Comparison of ENCODE assay signal across 27 mouse cellular contexts in the genomic region with DNA sequence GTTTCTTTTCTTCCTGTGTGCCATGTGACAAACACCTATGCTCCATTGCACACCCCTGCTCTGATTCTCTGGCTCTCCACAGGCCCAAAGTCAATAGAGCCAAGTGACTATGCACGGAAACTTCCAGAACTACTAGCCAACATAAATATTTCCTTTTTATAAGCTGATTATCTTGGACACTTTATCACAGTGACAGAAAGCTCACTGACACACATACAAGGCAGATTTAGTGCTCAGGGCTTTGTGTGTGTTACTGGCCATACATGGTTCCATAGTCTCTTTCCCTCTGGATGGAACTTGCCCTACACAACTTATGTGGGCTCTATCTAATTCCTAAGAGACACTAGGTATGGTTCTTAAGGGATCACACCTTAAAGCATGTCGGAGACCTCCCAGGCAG.
DNase-seq lines count a peak whose midpoint lies in the region; ATAC-seq and TF ChIP-seq lines count a peak whose summit lies in the region.
"Had no signal": no experiment of that assay in that cellular context is flagged by ENCODE, and none has a peak within 500 bp of the region (broad histone marks: within the 10 kb centered on the region; RNA-seq: fewer than 3 reads in every experiment).

No protein-coding gene starts in this region.

- H3K4me3 ChIP-seq in heart, embryonic 12.5 days, result no peak overlapping the region
- no peak overlapping the region for H3K4me3 ChIP-seq in kidney, postnatal 0 days (replicated peaks; ENCODE audit: low read depth, low read length)
- no peak overlapping the region for H3K4me3 ChIP-seq in kidney, embryonic 16.5 days (ENCODE audit: low read length)
- no peak overlapping the region for H3K4me3 ChIP-seq in stomach, postnatal 0 days (ENCODE audit: low read depth, low read length)
- H3K4me3 ChIP-seq: embryonic facial prominence, embryonic 13.5 days; embryonic facial prominence, embryonic 15.5 days; erythroblast, embryonic 14.5 days; forebrain, embryonic 10.5 days; forebrain, embryonic 12.5 days had no signal

- H3K4me1 ChIP-seq in heart, embryonic 12.5 days (replicated peaks), result peaks cover 17% of the 10 kb centered on the region
- H3K4me1 ChIP-seq in kidney, postnatal 0 days (replicated peaks; ENCODE audit: insufficient read depth, low read length), result no peaks in the 10 kb centered on the region
- H3K4me1 ChIP-seq in kidney, embryonic 16.5 days (ENCODE audit: insufficient read depth, low read length), result peaks cover 3% of the 10 kb centered on the region; the same call in 1 of the 2 replicates
- H3K4me1 ChIP-seq in stomach, postnatal 0 days (replicated peaks; ENCODE audit: control insufficient read depth, insufficient read depth), result no peaks in the 10 kb centered on the region
- H3K4me1 ChIP-seq: embryonic facial prominence, embryonic 13.5 days; embryonic facial prominence, embryonic 15.5 days had no signal

- no peaks in the 10 kb centered on the region for H3K36me3 ChIP-seq in heart, embryonic 12.5 days
- H3K36me3 ChIP-seq in kidney, postnatal 0 days (ENCODE audit: insufficient read depth, low read length), result no peaks in the 10 kb centered on the region
- H3K36me3 ChIP-seq in kidney, embryonic 16.5 days (ENCODE audit: insufficient read depth, low read length), result no peaks in the 10 kb centered on the region
- H3K36me3 ChIP-seq in stomach, postnatal 0 days (ENCODE audit: control insufficient read depth, insufficient read depth, low read length), result no peaks in the 10 kb centered on the region
- H3K36me3 ChIP-seq: embryonic facial prominence, embryonic 13.5 days; embryonic facial prominence, embryonic 15.5 days; forebrain, embryonic 10.5 days; forebrain, embryonic 12.5 days; G1E had no signal

- no peaks in the 10 kb centered on the region for H3K9me3 ChIP-seq in heart, embryonic 12.5 days (replicated peaks)
- H3K9me3 ChIP-seq in kidney, postnatal 0 days (replicated peaks; ENCODE audit: low read length), result no peaks in the 10 kb centered on the region
- no peaks in the 10 kb centered on the region for H3K9me3 ChIP-seq in kidney, embryonic 16.5 days (ENCODE audit: low read length)
- H3K9me3 ChIP-seq in stomach, postnatal 0 days (ENCODE audit: control insufficient read depth, low read length), result no peaks in the 10 kb centered on the region
- H3K9me3 ChIP-seq: embryonic facial prominence, embryonic 13.5 days; embryonic facial prominence, embryonic 15.5 days; forebrain, embryonic 10.5 days; forebrain, embryonic 12.5 days; G1E had no signal

- WGBS in heart, embryonic 12.5 days, result 57% methylated on average over 2 of the region's 2 CpGs
- 65% methylated on average over 2 of the region's 2 CpGs for WGBS in kidney, postnatal 0 days
- WGBS in kidney, embryonic 16.5 days, result 49% methylated on average over 2 of the region's 2 CpGs
- WGBS in stomach, postnatal 0 days, result 44% methylated on average over 2 of the region's 2 CpGs

- H3K27ac ChIP-seq in heart, embryonic 12.5 days (ENCODE audit: poor library complexity, severe bottlenecking), result no peak overlapping the region
- no peak overlapping the region for H3K27ac ChIP-seq in kidney, postnatal 0 days
- H3K27ac ChIP-seq in kidney, embryonic 16.5 days (ENCODE audit: low read length), result no peak overlapping the region
- H3K27ac ChIP-seq in stomach, postnatal 0 days (replicated peaks), result no peak overlapping the region
- H3K27ac ChIP-seq: embryonic facial prominence, embryonic 13.5 days; embryonic facial prominence, embryonic 15.5 days; forebrain, embryonic 10.5 days; forebrain, embryonic 12.5 days had no signal

- DNase-seq in heart, postnatal 4 days, result no peak
- peak; percentile 31 for DNase-seq in kidney, postnatal 0 days (ENCODE audit: low spot score)
- no peak for DNase-seq in stomach, postnatal 0 days (ENCODE audit: low spot score)
- DNase-seq: adrenal gland, postnatal 10 days; adrenal gland, postnatal 25 days; B cell, adult 2 months; cerebellum, adult 11 months; cerebellum, adult 18-20 months; cerebellum, adult 8-10 months; cerebellum, adult 9-11 months; cerebellum, postnatal 14 days; cerebellum, postnatal 36 days; embryo, embryonic 11 days had no signal

- no peak for TF ChIP-seq EP300 in stomach, postnatal 0 days (optimal IDR thresholded peaks at IDR 0.05)

- H3K9ac ChIP-seq in heart, embryonic 12.5 days, result no peak overlapping the region
- no peak overlapping the region for H3K9ac ChIP-seq in kidney, postnatal 0 days (ENCODE audit: low read depth, low read length)
- no peak overlapping the region for H3K9ac ChIP-seq in kidney, embryonic 16.5 days (replicated peaks; ENCODE audit: low read length)
- no peak overlapping the region for H3K9ac ChIP-seq in stomach, postnatal 0 days (ENCODE audit: low read length)
- H3K9ac ChIP-seq: embryonic facial prominence, embryonic 13.5 days; embryonic facial prominence, embryonic 15.5 days; forebrain, embryonic 12.5 days had no signal

- no peak overlapping the region for H3K4me2 ChIP-seq in heart, embryonic 12.5 days
- no peak overlapping the region for H3K4me2 ChIP-seq in kidney, postnatal 0 days (ENCODE audit: low read length)
- no peak overlapping the region for H3K4me2 ChIP-seq in kidney, embryonic 16.5 days (replicated peaks; ENCODE audit: low read depth, low read length)
- no peak overlapping the region for H3K4me2 ChIP-seq in stomach, postnatal 0 days (replicated peaks; ENCODE audit: low read depth)
- H3K4me2 ChIP-seq: embryonic facial prominence, embryonic 13.5 days; embryonic facial prominence, embryonic 15.5 days; forebrain, embryonic 12.5 days had no signal

- no peak for TF ChIP-seq CTCF in kidney, postnatal 0 days (IDR thresholded peaks at IDR 0.05; ENCODE audit: low read depth)
- no peak for TF ChIP-seq CTCF in stomach, postnatal 0 days (IDR thresholded peaks at IDR 0.05; ENCODE audit: low read depth)

- ATAC-seq in heart, embryonic 12.5 days (ENCODE audit: insufficient number of reproducible peaks, low FRiP score), result peak; percentile 62
- ATAC-seq in kidney, postnatal 0 days (replicated peaks; ENCODE audit: low FRiP score, low read depth), result no peak
- no peak for ATAC-seq in kidney, embryonic 16.5 days (ENCODE audit: low FRiP score, low TSS enrichment)
- ATAC-seq in stomach, postnatal 0 days (ENCODE audit: low FRiP score, low TSS enrichment), result peak; percentile 51
- ATAC-seq: activated CD4-positive, CD25-positive, alpha-beta regulatory T cell, adult 4 months; CD4-positive, CD25-positive, alpha-beta regulatory T cell, adult 4 months; forebrain, embryonic 14.5 days; forebrain, embryonic 16.5 days; Patski had no signal

- no peaks in the 10 kb centered on the region for H3K27me3 ChIP-seq in heart, embryonic 12.5 days (replicated peaks)
- H3K27me3 ChIP-seq in kidney, postnatal 0 days (ENCODE audit: insufficient read depth, low read length), result no peaks in the 10 kb centered on the region
- no peaks in the 10 kb centered on the region for H3K27me3 ChIP-seq in kidney, embryonic 16.5 days (ENCODE audit: insufficient read depth, low read length)
- H3K27me3 ChIP-seq in stomach, postnatal 0 days (ENCODE audit: control insufficient read depth, insufficient read depth, low read length), result no peaks in the 10 kb centered on the region
- H3K27me3 ChIP-seq: CH12.LX; embryonic facial prominence, embryonic 13.5 days; embryonic facial prominence, embryonic 15.5 days; forebrain, embryonic 12.5 days; Patski had no signal

Comparison
In these comparisons a context has a peak if more than half of its experiments do, and no peak if none do; other contexts are left out.
1. ATAC-seq: peak in heart, embryonic 12.5 days (single experiment) and stomach, postnatal 0 days (single experiment); none in kidney, postnatal 0 days (single experiment) and kidney, embryonic 16.5 days (single experiment).